Mouse (Mus musculus) olfactory bulb, adult 2 months (tissue): Measurements from ENCODE around the gene Nr1d2.

Experiments
- CTCF ChIP-seq: fragments of 200-500 bp; IDR thresholded peaks from 2 replicates; pipeline ENCODE4 v1.5.1; 2012; ENCODE audit warnings: low read depth, mild to moderate bottlenecking, low read length, moderate library complexity; ENCODE audit not compliant: insufficient read depth
- POLR2A ChIP-seq: fragments of 200-500 bp; IDR thresholded peaks from 2 replicates; pipeline ENCODE4 v1.6.1; 2012; ENCODE audit warnings: mild to moderate bottlenecking, low read depth, low read length, moderate library complexity; ENCODE audit not compliant: insufficient read depth

DNA sequence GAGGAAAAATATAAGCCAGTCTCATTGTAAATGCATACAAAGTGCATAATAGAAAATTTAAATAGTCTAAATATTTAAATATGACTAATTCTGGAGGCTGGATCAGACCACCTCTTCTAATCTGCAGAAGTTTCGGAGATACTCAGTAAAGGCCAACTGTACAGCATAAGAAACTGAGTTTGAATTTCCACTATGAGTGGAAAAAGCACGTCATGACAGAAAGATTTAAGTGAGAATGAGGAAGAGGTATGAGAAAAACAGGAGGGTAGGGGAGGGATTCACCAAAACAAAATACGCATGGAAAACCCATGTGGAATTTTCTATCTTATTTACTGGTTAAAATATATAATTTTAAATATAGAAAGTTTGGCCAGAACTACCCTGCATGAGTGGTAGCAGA is 71.3 kb downstream of the Nr1d2 start:
- TF ChIP-seq POLR2A (no peak), CTCF (no peak)
